8 mouse cellular contexts compared by ENCODE assay signal in genomic region chr11:101416433-101417100, GRCm38 (mm10). TPM values are rescaled to one million over a fixed set of nuclear protein-coding genes. Genes with fewer than 3 reads are reported as not detected.
A peak's percentile ranks its signal among the peaks of the same experiment; 100 is the strongest.
DNase-seq lines count a peak whose midpoint lies in the region; ATAC-seq and TF ChIP-seq lines count a peak whose summit lies in the region.

No protein-coding gene starts in this region.

- peaks cover 30% of the 10 kb centered on the region for H3K36me3 ChIP-seq in embryonic facial prominence, embryonic 10.5 days (replicated peaks)
- peaks cover 17% of the 10 kb centered on the region; the same call in 1 of the 2 replicates for H3K36me3 ChIP-seq in intestine, postnatal 0 days (ENCODE audit: control insufficient read depth, insufficient read depth)
- peaks cover 10% of the 10 kb centered on the region for H3K36me3 ChIP-seq in midbrain, embryonic 16.5 days (ENCODE audit: control insufficient read depth, insufficient read depth, low read length)

- peak overlapping the region; percentile 80 for H3K9ac ChIP-seq in intestine, postnatal 0 days (ENCODE audit: low read depth, low read length)
- peak overlapping the region; percentile 91 for H3K9ac ChIP-seq in midbrain, embryonic 16.5 days (ENCODE audit: low read depth, low read length)

- H3K4me2 ChIP-seq in intestine, postnatal 0 days (replicated peaks; ENCODE audit: low read depth): peak overlapping the region; percentile 84
- peak overlapping the region; percentile 90 for H3K4me2 ChIP-seq in midbrain, embryonic 16.5 days (ENCODE audit: low read length)

- TF ChIP-seq CTCF in intestine, postnatal 0 days (IDR thresholded peaks at IDR 0.05; ENCODE audit: low read depth): no peak

- H3K9me3 ChIP-seq in embryonic facial prominence, embryonic 10.5 days: no peaks in the 10 kb centered on the region
- H3K9me3 ChIP-seq in intestine, postnatal 0 days (ENCODE audit: control insufficient read depth): no peaks in the 10 kb centered on the region
- no peaks in the 10 kb centered on the region for H3K9me3 ChIP-seq in midbrain, embryonic 16.5 days (replicated peaks; ENCODE audit: control insufficient read depth, low read length, poor library complexity, severe bottlenecking)

- peak overlapping the region; percentile 76 for H3K4me3 ChIP-seq in embryonic facial prominence, embryonic 10.5 days
- peak overlapping the region; percentile 80 for H3K4me3 ChIP-seq in intestine, postnatal 0 days (ENCODE audit: low read depth, low read length)
- peak overlapping the region; percentile 84 for H3K4me3 ChIP-seq in midbrain, embryonic 16.5 days (ENCODE audit: low read depth, low read length)

- WGBS in embryonic facial prominence, embryonic 10.5 days: 2% methylated on average over 11 of the region's 11 CpGs
- WGBS in intestine, postnatal 0 days: under 1% methylated on average over 11 of the region's 11 CpGs
- WGBS in midbrain, embryonic 16.5 days: 3% methylated on average over 11 of the region's 11 CpGs

- peak overlapping the region; percentile 95 for H3K27ac ChIP-seq in embryonic facial prominence, embryonic 10.5 days (replicated peaks)
- peak overlapping the region; percentile 57; the same call in 1 of the 2 replicates for H3K27ac ChIP-seq in intestine, postnatal 0 days (ENCODE audit: low read depth, low read length)
- H3K27ac ChIP-seq in midbrain, embryonic 16.5 days (ENCODE audit: low read length): peak overlapping the region; percentile 85

- peaks cover 11% of the 10 kb centered on the region for H3K4me1 ChIP-seq in embryonic facial prominence, embryonic 10.5 days
- H3K4me1 ChIP-seq in intestine, postnatal 0 days (replicated peaks; ENCODE audit: control insufficient read depth, insufficient read depth, low read length): no peaks in the 10 kb centered on the region
- peaks cover 7% of the 10 kb centered on the region for H3K4me1 ChIP-seq in midbrain, embryonic 16.5 days (ENCODE audit: control insufficient read depth, insufficient read depth, low read length)

- no peaks in the 10 kb centered on the region for H3K27me3 ChIP-seq in embryonic facial prominence, embryonic 10.5 days (replicated peaks; ENCODE audit: low read depth, poor library complexity, severe bottlenecking)
- no peaks in the 10 kb centered on the region for H3K27me3 ChIP-seq in intestine, postnatal 0 days (replicated peaks; ENCODE audit: control insufficient read depth, insufficient read depth, low read length)
- H3K27me3 ChIP-seq in midbrain, embryonic 16.5 days (ENCODE audit: control insufficient read depth, insufficient read depth, low read depth, low read length): no peaks in the 10 kb centered on the region

- ATAC-seq in intestine, postnatal 0 days: no peak
- peak; percentile 79 for ATAC-seq in midbrain, embryonic 16.5 days

- DNase-seq in thymus, postnatal 0 days (ENCODE audit: low spot score): peak; percentile 41
- DNase-seq in thymus, postnatal 36 days: no peak
- DNase-seq in embryonic facial prominence, embryonic 10.5 days (ENCODE audit: low spot score): no peak
- no peak for DNase-seq in cerebellum, postnatal 10 days
- DNase-seq in kidney, postnatal 25 days: no peak
- DNase-seq in testis, postnatal 14 days (ENCODE audit: low spot score): no peak

RNA-seq across cellular contexts. Expression of gene Aarsd1, which starts 0.8 kb away (rescaled TPM):
- 67.6 and 70.6 TPM in 2 replicates for polyA plus RNA-seq in thymus, postnatal 0 days (2015; fragmentation: Nextera tagmentation; extraction: Ambion mirVana)
- 102 and 110 TPM in 2 replicates for polyA plus RNA-seq in embryonic facial prominence, embryonic 10.5 days (2016; fragmentation: Nextera tagmentation; extraction: Ambion mirVana)
- polyA plus RNA-seq in intestine, postnatal 0 days (2015; fragmentation: Nextera tagmentation; extraction: Ambion mirVana): 27.0 and 28.9 TPM in 2 replicates
- 96.2 and 98.2 TPM in 2 replicates for polyA plus RNA-seq in midbrain, embryonic 16.5 days (2015; fragmentation: Nextera tagmentation; extraction: Ambion mirVana)

RNA-seq across cellular contexts. Expression of gene Gm27029, which starts 8.0 kb away (rescaled TPM):
- 1.5 and 2.2 TPM in 2 replicates for polyA plus RNA-seq in thymus, postnatal 0 days (2015; fragmentation: Nextera tagmentation; extraction: Ambion mirVana)
- 12.6 and 13.1 TPM in 2 replicates for polyA plus RNA-seq in embryonic facial prominence, embryonic 10.5 days (2016; fragmentation: Nextera tagmentation; extraction: Ambion mirVana)
- 2.2 and 2.9 TPM in 2 replicates for polyA plus RNA-seq in intestine, postnatal 0 days (2015; fragmentation: Nextera tagmentation; extraction: Ambion mirVana)
- 7.0 and 7.9 TPM in 2 replicates for polyA plus RNA-seq in midbrain, embryonic 16.5 days (2015; fragmentation: Nextera tagmentation; extraction: Ambion mirVana)

RNA-seq across cellular contexts. Expression of gene Rundc1, which starts 8.3 kb away (rescaled TPM):
- polyA plus RNA-seq in thymus, postnatal 0 days (2015; fragmentation: Nextera tagmentation; extraction: Ambion mirVana): 13.2 and 16.1 TPM in 2 replicates
- 17.5 and 21.4 TPM in 2 replicates for polyA plus RNA-seq in embryonic facial prominence, embryonic 10.5 days (2016; fragmentation: Nextera tagmentation; extraction: Ambion mirVana)
- polyA plus RNA-seq in intestine, postnatal 0 days (2015; fragmentation: Nextera tagmentation; extraction: Ambion mirVana): 12.0 and 13.1 TPM in 2 replicates
- 32.1 and 32.6 TPM in 2 replicates for polyA plus RNA-seq in midbrain, embryonic 16.5 days (2015; fragmentation: Nextera tagmentation; extraction: Ambion mirVana)

RNA-seq across cellular contexts. Expression of gene Ptges3l, which starts 8.6 kb away (rescaled TPM):
- polyA plus RNA-seq in thymus, postnatal 0 days (2015; fragmentation: Nextera tagmentation; extraction: Ambion mirVana): 1.8 TPM in 2 replicates
- 3.9 and 4.7 TPM in 2 replicates for polyA plus RNA-seq in embryonic facial prominence, embryonic 10.5 days (2016; fragmentation: Nextera tagmentation; extraction: Ambion mirVana)
- 7.0 and 7.8 TPM in 2 replicates for polyA plus RNA-seq in intestine, postnatal 0 days (2015; fragmentation: Nextera tagmentation; extraction: Ambion mirVana)
- polyA plus RNA-seq in midbrain, embryonic 16.5 days (2015; fragmentation: Nextera tagmentation; extraction: Ambion mirVana): 3.0 and 3.1 TPM in 2 replicates

RNA-seq across cellular contexts. Expression of gene Rpl27, which starts 25.5 kb away (rescaled TPM):
- polyA plus RNA-seq in thymus, postnatal 0 days (2015; fragmentation: Nextera tagmentation; extraction: Ambion mirVana): 550 and 596 TPM in 2 replicates
- 469 and 481 TPM in 2 replicates for polyA plus RNA-seq in embryonic facial prominence, embryonic 10.5 days (2016; fragmentation: Nextera tagmentation; extraction: Ambion mirVana)
- 240 and 241 TPM in 2 replicates for polyA plus RNA-seq in intestine, postnatal 0 days (2015; fragmentation: Nextera tagmentation; extraction: Ambion mirVana)
- 185 and 220 TPM in 2 replicates for polyA plus RNA-seq in midbrain, embryonic 16.5 days (2015; fragmentation: Nextera tagmentation; extraction: Ambion mirVana)
